In the genomic region with DNA sequence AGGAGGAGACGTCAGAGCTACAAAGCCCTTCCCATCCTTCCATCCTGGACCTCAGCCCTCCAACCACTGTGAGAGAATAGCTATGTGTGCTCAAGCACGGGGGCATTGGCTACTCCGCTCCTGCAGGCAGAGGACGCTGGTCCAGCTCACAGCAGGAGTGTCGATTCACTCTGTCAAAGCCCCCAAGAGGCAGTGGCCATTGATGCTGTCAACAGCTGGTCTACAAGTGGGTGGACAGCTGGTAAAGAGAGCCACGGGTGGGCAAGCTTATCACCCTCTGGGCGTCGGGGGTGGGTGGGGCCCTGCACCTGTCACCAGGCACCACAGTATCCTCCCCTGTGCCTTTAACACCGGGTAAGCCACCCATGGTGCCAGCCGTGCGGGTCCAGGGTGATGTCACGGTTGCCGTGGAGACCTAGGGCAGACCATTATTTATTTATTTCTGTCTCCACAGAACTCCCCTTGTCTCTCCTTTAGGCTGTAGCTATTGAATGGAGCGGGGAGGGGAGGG, we compare ENCODE assay signal across 9 mouse cellular contexts. TPM values are rescaled to one million over a fixed set of nuclear protein-coding genes. Genes with fewer than 3 reads are reported as not detected.
A peak's percentile ranks its signal among the peaks of the same experiment; 100 is the strongest.
DNase-seq lines count a peak whose midpoint lies in the region; ATAC-seq and TF ChIP-seq lines count a peak whose summit lies in the region.
"Had no signal": no experiment of that assay in that cellular context is flagged by ENCODE, and none has a peak within 500 bp of the region (broad histone marks: within the 10 kb centered on the region; RNA-seq: fewer than 3 reads in every experiment).

No protein-coding gene starts in this region.

- no peaks in the 10 kb centered on the region for H3K27me3 ChIP-seq in hindbrain, embryonic 14.5 days (ENCODE audit: control insufficient read depth, insufficient read depth, low read length)
- 0 out of 2 replicates have a peak, but pooled peaks cover 5% of the 10 kb centered on the region for H3K27me3 ChIP-seq in midbrain, embryonic 13.5 days
- H3K27me3 ChIP-seq in kidney, embryonic 15.5 days = no peaks in the 10 kb centered on the region
- no peaks in the 10 kb centered on the region for H3K27me3 ChIP-seq in lung, postnatal 0 days (replicated peaks; ENCODE audit: insufficient read depth, low read length)

- H3K9me3 ChIP-seq in hindbrain, embryonic 14.5 days (ENCODE audit: control insufficient read depth, low read length) = no peaks in the 10 kb centered on the region
- H3K9me3 ChIP-seq in midbrain, embryonic 13.5 days = no peaks in the 10 kb centered on the region
- H3K9me3 ChIP-seq in kidney, embryonic 15.5 days (replicated peaks) = no peaks in the 10 kb centered on the region
- H3K9me3 ChIP-seq in lung, postnatal 0 days (ENCODE audit: low read length) = no peaks in the 10 kb centered on the region

- H3K9ac ChIP-seq in hindbrain, embryonic 14.5 days = no peak overlapping the region
- H3K9ac ChIP-seq in midbrain, embryonic 13.5 days (replicated peaks) = no peak overlapping the region
- H3K9ac ChIP-seq in kidney, embryonic 15.5 days = no peak overlapping the region
- no peak overlapping the region for H3K9ac ChIP-seq in lung, postnatal 0 days (replicated peaks; ENCODE audit: low read depth)

- H3K4me3 ChIP-seq in hindbrain, embryonic 14.5 days (replicated peaks; ENCODE audit: low read length) = no peak overlapping the region
- H3K4me3 ChIP-seq in midbrain, embryonic 13.5 days (replicated peaks) = no peak overlapping the region
- no peak overlapping the region for H3K4me3 ChIP-seq in kidney, embryonic 15.5 days (replicated peaks)
- no peak overlapping the region for H3K4me3 ChIP-seq in lung, postnatal 0 days (ENCODE audit: low read depth, low read length)

- peak; percentile 16 for DNase-seq in ovary, postnatal 36 days (ENCODE audit: low spot score)
- no peak for DNase-seq in ovary, postnatal 10 days (ENCODE audit: low spot score)
- DNase-seq in hindbrain, embryonic 14.5 days (ENCODE audit: low spot score) = peak; percentile 44
- no peak for DNase-seq in spleen, postnatal 10 days (ENCODE audit: low spot score in 2 of 2)
- no peak for DNase-seq in adipocyte (ENCODE audit: low spot score)
- DNase-seq in lung, postnatal 0 days (ENCODE audit: low spot score) = no peak
- DNase-seq: lung, adult 2 months had no signal

- no peaks in the 10 kb centered on the region for H3K36me3 ChIP-seq in hindbrain, embryonic 14.5 days (replicated peaks; ENCODE audit: control insufficient read depth, insufficient read depth)
- 0 out of 2 replicates have a peak, but pooled peaks cover 2% of the 10 kb centered on the region for H3K36me3 ChIP-seq in midbrain, embryonic 13.5 days
- H3K36me3 ChIP-seq in kidney, embryonic 15.5 days = no peaks in the 10 kb centered on the region
- H3K36me3 ChIP-seq in lung, postnatal 0 days (ENCODE audit: insufficient read depth, low read length) = no peaks in the 10 kb centered on the region

- TF ChIP-seq EP300 in lung, postnatal 0 days (IDR thresholded peaks at IDR 0.05) = no peak

- no peak for TF ChIP-seq CTCF in lung, postnatal 0 days (IDR thresholded peaks at IDR 0.05)

- peak overlapping the region; percentile 70 for H3K27ac ChIP-seq in hindbrain, embryonic 14.5 days
- peak overlapping the region; percentile 78 for H3K27ac ChIP-seq in midbrain, embryonic 13.5 days
- H3K27ac ChIP-seq in kidney, embryonic 15.5 days = no peak overlapping the region
- no peak overlapping the region for H3K27ac ChIP-seq in lung, postnatal 0 days (ENCODE audit: low read length)

- H3K4me1 ChIP-seq in hindbrain, embryonic 14.5 days (replicated peaks; ENCODE audit: control insufficient read depth, insufficient read depth, low read length) = peaks cover 6% of the 10 kb centered on the region; the same call in 1 of the 2 replicates
- peaks cover 15% of the 10 kb centered on the region for H3K4me1 ChIP-seq in midbrain, embryonic 13.5 days (replicated peaks)
- 0 out of 2 replicates have a peak, but pooled peaks cover 5% of the 10 kb centered on the region for H3K4me1 ChIP-seq in kidney, embryonic 15.5 days
- H3K4me1 ChIP-seq in lung, postnatal 0 days (ENCODE audit: insufficient read depth, low read depth, low read length) = no peaks in the 10 kb centered on the region

- WGBS in hindbrain, embryonic 14.5 days = 23% methylated on average over 14 of the region's 14 CpGs
- WGBS in midbrain, embryonic 13.5 days = 31% methylated on average over 14 of the region's 14 CpGs
- whole genome bisulfite sequencing in kidney, embryonic 15.5 days = 62% methylated on average over 14 of the region's 14 CpGs
- WGBS in lung, postnatal 0 days = 34% methylated on average over 14 of the region's 14 CpGs

- H3K4me2 ChIP-seq in hindbrain, embryonic 14.5 days (replicated peaks) = 0 out of 2 replicates have a peak overlapping the region, but pooled peaks have one; percentile 26
- peak overlapping the region; percentile 27 for H3K4me2 ChIP-seq in midbrain, embryonic 13.5 days (replicated peaks)
- H3K4me2 ChIP-seq in kidney, embryonic 15.5 days = no peak overlapping the region
- H3K4me2 ChIP-seq in lung, postnatal 0 days (replicated peaks; ENCODE audit: low read depth, low read length) = no peak overlapping the region

- ATAC-seq in hindbrain, embryonic 14.5 days (ENCODE audit: low FRiP score) = peak; percentile 92
- peak; percentile 92 for ATAC-seq in midbrain, embryonic 13.5 days
- no peak for ATAC-seq in kidney, embryonic 15.5 days (replicated peaks; ENCODE audit: low FRiP score)
- ATAC-seq in lung, postnatal 0 days = no peak

RNA-seq across cellular contexts. Expression of a gene that starts 24.9 kb away (rescaled TPM):
- 51.7 and 64.2 TPM in 2 replicates for polyA plus RNA-seq in hindbrain, embryonic 14.5 days (2014; fragmentation: Nextera tagmentation; extraction: Ambion mirVana)
- 22.0 and 25.0 TPM in 2 replicates for polyA plus RNA-seq in midbrain, embryonic 13.5 days (2015; fragmentation: Nextera tagmentation; extraction: Ambion mirVana)
- polyA plus RNA-seq in kidney, embryonic 15.5 days (2015; fragmentation: Nextera tagmentation; extraction: Ambion mirVana) = 0.51 and 1.3 TPM in 2 replicates
- polyA plus RNA-seq in lung, postnatal 0 days (2015; fragmentation: Nextera tagmentation; extraction: Ambion mirVana) = 0.05 TPM in 1 of 2 replicates, not detected in the other

RNA-seq across cellular contexts. Expression of a gene that starts 32.8 kb away (rescaled TPM):
- polyA plus RNA-seq in hindbrain, embryonic 14.5 days (2014; fragmentation: Nextera tagmentation; extraction: Ambion mirVana) = 17.4 and 17.8 TPM in 2 replicates
- polyA plus RNA-seq in midbrain, embryonic 13.5 days (2015; fragmentation: Nextera tagmentation; extraction: Ambion mirVana) = 10.6 and 12.5 TPM in 2 replicates
- polyA plus RNA-seq in kidney, embryonic 15.5 days (2015; fragmentation: Nextera tagmentation; extraction: Ambion mirVana) = 1.8 and 2.5 TPM in 2 replicates
- 13.5 and 14.5 TPM in 2 replicates for polyA plus RNA-seq in lung, postnatal 0 days (2015; fragmentation: Nextera tagmentation; extraction: Ambion mirVana)

RNA-seq across cellular contexts. Expression of a gene that starts 43.8 kb away (rescaled TPM):
- 46.0 TPM in 2 replicates for polyA plus RNA-seq in hindbrain, embryonic 14.5 days (2014; fragmentation: Nextera tagmentation; extraction: Ambion mirVana)
- 46.8 and 51.2 TPM in 2 replicates for polyA plus RNA-seq in midbrain, embryonic 13.5 days (2015; fragmentation: Nextera tagmentation; extraction: Ambion mirVana)
- 50.0 and 51.6 TPM in 2 replicates for polyA plus RNA-seq in kidney, embryonic 15.5 days (2015; fragmentation: Nextera tagmentation; extraction: Ambion mirVana)
- 25.7 and 26.6 TPM in 2 replicates for polyA plus RNA-seq in lung, postnatal 0 days (2015; fragmentation: Nextera tagmentation; extraction: Ambion mirVana)

RNA-seq across cellular contexts. Expression of a gene that starts 53.8 kb away (rescaled TPM):
- 0.23 and 0.25 TPM in 2 replicates for polyA plus RNA-seq in hindbrain, embryonic 14.5 days (2014; fragmentation: Nextera tagmentation; extraction: Ambion mirVana)
- 0.12 and 0.21 TPM in 2 replicates for polyA plus RNA-seq in midbrain, embryonic 13.5 days (2015; fragmentation: Nextera tagmentation; extraction: Ambion mirVana)
- 0.04 and 0.08 TPM in 2 replicates for polyA plus RNA-seq in kidney, embryonic 15.5 days (2015; fragmentation: Nextera tagmentation; extraction: Ambion mirVana)
- 0.12 and 0.15 TPM in 2 replicates for polyA plus RNA-seq in lung, postnatal 0 days (2015; fragmentation: Nextera tagmentation; extraction: Ambion mirVana)

Comparison
In these comparisons a context has a peak if more than half of its experiments do, and no peak if none do; other contexts are left out.
1. DNase-seq: peak in ovary, postnatal 36 days (single experiment) and hindbrain, embryonic 14.5 days (single experiment); none in ovary, postnatal 10 days (single experiment), spleen, postnatal 10 days (0 of 2), adipocyte (single experiment) and lung, postnatal 0 days (single experiment).
2. ATAC-seq: peak in hindbrain, embryonic 14.5 days (single experiment) and midbrain, embryonic 13.5 days (single experiment); none in kidney, embryonic 15.5 days (single experiment) and lung, postnatal 0 days (single experiment).
3. H3K27ac ChIP-seq: peak in hindbrain, embryonic 14.5 days (single experiment) and midbrain, embryonic 13.5 days (single experiment); none in kidney, embryonic 15.5 days (single experiment) and lung, postnatal 0 days (single experiment).
4. H3K4me2 ChIP-seq: peak in hindbrain, embryonic 14.5 days (single experiment) and midbrain, embryonic 13.5 days (single experiment); none in kidney, embryonic 15.5 days (single experiment) and lung, postnatal 0 days (single experiment).
5. RNA of a gene that starts 24.9 kb away (polyA plus RNA-seq): 51.7 to 64.2 TPM in hindbrain, embryonic 14.5 days and 22.0 to 25.0 TPM in midbrain, embryonic 13.5 days; 0.51 to 1.3 TPM in kidney, embryonic 15.5 days and 0.05 TPM in lung, postnatal 0 days; every median in the first group is over 10 times any median in the second.